Mouse (Mus musculus) hindbrain, embryonic 11.5 days (tissue): ENCODE measurements at regions not wholly inside any gene's neighbourhood (a gene's known extent, or its start where the extent isn't known, plus 50 kb on each side); places are given as distances from the start of the nearest gene placed in this dataset.

Source experiments
- ATAC-seq: fragments of 200-750 bp; cut with Nextera tagmentation; 2 replicates; pipeline ENCODE4 v1.8.0; 2017; ENCODE audit warnings: mild to moderate bottlenecking, moderate TSS enrichment, moderate library complexity; ENCODE audit not compliant: low FRiP score
- DNase-seq: peaks from one replicate; pipeline ENCODE4 v3.0.0-alpha.2; 2015; ENCODE audit warnings: low spot score
- H3K27ac ChIP-seq: fragments of 300-500 bp; sonication (generic); 2 replicates; pipeline ENCODE4 v1.5.1; 2014; ENCODE audit warnings: mild to moderate bottlenecking, low read depth, low read length
- H3K27me3 ChIP-seq: fragments of 300-500 bp; sonication (generic); 2 replicates; pipeline ENCODE4 v1.6.1; 2014; ENCODE audit warnings: mild to moderate bottlenecking, low read length, moderate library complexity, mixed read lengths; ENCODE audit not compliant: control insufficient read depth, insufficient read depth
- H3K36me3 ChIP-seq: fragments of 300-500 bp; sonication (generic); 2 replicates; pipeline ENCODE4 v1.6.1; 2014; ENCODE audit warnings: mild to moderate bottlenecking, low read length, moderate library complexity, mixed read lengths; ENCODE audit not compliant: control insufficient read depth, insufficient read depth
- H3K4me1 ChIP-seq: fragments of 300-500 bp; sonication (generic); replicated peaks from 2 replicates; pipeline ENCODE4 v1.6.1; 2014; ENCODE audit warnings: low read length, mixed read lengths; ENCODE audit not compliant: control insufficient read depth, insufficient read depth
- H3K4me2 ChIP-seq: fragments of 300-500 bp; sonication (generic); replicated peaks from 2 replicates; pipeline ENCODE4 v1.6.1; 2014; ENCODE audit warnings: mild to moderate bottlenecking, low read depth, low read length
- H3K4me3 ChIP-seq: fragments of 300-500 bp; sonication (generic); 2 replicates; pipeline ENCODE4 v1.5.1; 2014; ENCODE audit warnings: low read depth, low read length
- H3K9ac ChIP-seq: fragments of 300-500 bp; sonication (generic); 2 replicates; pipeline ENCODE4 v1.6.1; 2014; ENCODE audit warnings: low read depth, low read length
- H3K9me3 ChIP-seq: fragments of 300-500 bp; sonication (generic); 2 replicates; pipeline ENCODE4 v1.6.1; 2016; ENCODE audit warnings: low read length; ENCODE audit not compliant: control insufficient read depth
- WGBS: fragments of 180-500 bp; shearing (Covaris S2); extraction: QIAGEN DNeasy Blood & Tissue Kit; methylation state at CpG from one replicate; pipeline ENCODE4 v1.1.7; 2014; 5-methylcytosine and 5-hydroxymethylcytosine counted together

DNA sequence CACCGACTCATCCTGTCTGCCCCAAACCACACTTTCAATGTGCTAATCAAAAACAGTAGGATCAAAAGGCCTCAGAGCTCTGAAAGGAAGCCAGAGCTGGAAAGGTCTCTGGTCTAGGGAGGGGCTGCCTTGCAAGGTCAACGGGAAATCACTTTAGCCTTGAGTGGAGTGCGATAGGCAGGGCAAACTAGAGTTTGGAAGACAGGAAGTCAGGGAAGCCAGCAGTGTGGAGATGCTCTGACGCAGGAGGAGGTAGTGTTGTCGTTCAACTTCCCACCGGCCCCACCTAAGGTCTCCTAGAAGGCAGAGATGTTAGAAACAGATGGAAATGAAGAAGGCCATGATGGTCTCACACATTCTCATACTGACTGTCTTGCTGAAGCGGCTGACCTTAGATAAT, 52.0 kb upstream of the Trp53i11 start:
- Histone ChIP-seq H3K36me3 (no peaks in the 10 kb centered on the region), H3K4me1 (no peaks in the 10 kb centered on the region), H3K4me3 (no peak overlapping the region), H3K27ac (no peak overlapping the region), H3K9me3 (no peaks in the 10 kb centered on the region), H3K9ac (no peak overlapping the region), H3K27me3 (no peaks in the 10 kb centered on the region), H3K4me2 (no peak overlapping the region)
- 70% methylated on average over 7 of the region's 7 CpGs for WGBS
- ATAC-seq, result no peak
- no peak for DNase-seq

DNA sequence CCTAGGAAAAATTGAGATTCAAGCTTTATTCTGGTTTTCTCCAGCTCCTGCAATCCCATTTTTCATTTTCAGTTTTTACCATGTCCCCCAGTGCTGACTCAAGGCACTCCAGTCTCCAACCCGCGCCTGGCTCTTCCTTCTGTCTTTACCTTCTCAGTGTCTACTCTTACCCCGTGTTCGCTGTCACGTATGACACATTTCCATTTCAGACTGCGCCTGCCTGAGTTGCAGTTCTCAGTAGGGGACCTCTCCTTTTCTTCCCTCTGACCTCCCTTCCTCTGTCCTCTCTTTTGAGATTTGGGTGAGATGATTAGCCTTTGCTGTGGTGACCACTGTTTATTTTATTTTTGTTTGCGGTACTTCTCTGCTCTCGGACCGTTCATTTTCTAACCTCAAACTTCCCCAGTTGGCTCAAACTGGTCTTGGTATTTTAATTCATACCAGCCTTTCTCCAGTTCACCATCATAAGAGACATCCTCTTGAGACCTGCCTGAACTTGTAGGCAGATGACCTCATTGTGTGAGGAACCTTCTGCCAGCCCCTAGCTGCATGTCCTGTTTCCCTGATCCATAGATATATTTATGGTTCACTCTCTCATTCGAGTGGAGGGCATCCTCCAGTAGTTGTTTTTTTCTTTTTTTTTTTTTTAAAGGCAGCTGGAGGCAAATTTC, 53.9 kb upstream of the Trp53i11 start:
- Histone ChIP-seq H3K9me3 (no peaks in the 10 kb centered on the region), H3K9ac (no peak overlapping the region), H3K4me1 (no peaks in the 10 kb centered on the region), H3K27ac (no peak overlapping the region), H3K27me3 (no peaks in the 10 kb centered on the region), H3K36me3 (no peaks in the 10 kb centered on the region), H3K4me3 (no peak overlapping the region), H3K4me2 (no peak overlapping the region)
- ATAC-seq (no peak), DNase-seq (no peak)
- 75% methylated on average over 10 of the region's 10 CpGs for WGBS

DNA sequence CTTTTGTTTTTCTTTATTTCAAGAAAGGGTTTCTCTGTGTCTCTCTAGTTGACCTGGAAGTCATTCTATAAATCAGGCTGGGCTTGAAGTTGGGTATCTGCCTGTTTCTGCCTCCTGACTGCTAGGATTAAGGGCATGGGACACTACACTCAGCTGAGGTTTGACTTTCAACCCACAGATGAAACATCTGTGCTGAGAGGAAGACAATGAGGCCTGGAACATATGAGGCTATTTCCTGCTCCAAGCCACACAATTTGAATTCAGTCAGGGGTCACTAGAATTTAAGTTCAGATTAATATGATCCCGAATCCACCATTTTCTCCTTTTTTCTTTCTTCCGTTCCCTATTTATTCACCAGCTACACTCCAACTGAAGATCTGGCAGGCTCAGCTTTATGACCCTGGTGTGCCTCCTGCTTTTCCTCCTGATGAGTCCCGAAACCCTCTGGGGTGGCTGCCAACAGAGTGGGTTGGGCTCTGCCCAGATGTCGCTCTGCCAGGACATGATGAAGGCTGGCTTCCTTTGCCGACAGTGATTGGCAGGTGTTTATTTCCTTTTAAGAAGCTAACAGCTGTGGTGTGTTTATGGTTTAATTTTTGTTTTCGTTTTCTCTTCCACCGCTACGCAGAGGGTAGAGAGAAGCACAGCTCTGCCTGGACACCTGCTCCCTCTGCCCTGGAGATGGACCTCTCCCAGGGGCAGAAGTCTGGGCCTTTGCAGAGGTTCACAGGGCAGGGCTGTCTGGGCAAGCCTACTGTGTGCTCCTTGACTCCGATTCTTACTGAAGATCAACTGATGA, 55.3 kb upstream of the Trp53i11 start:
- Histone ChIP-seq H3K4me3 (no peak overlapping the region), H3K4me1 (no peaks in the 10 kb centered on the region), H3K4me2 (no peak overlapping the region), H3K36me3 (no peaks in the 10 kb centered on the region), H3K9me3 (no peaks in the 10 kb centered on the region), H3K27me3 (no peaks in the 10 kb centered on the region), H3K27ac (no peak overlapping the region), H3K9ac (no peak overlapping the region)
- no peak for ATAC-seq
- no peak for DNase-seq
- WGBS, result 60% methylated on average over 9 of the region's 9 CpGs

DNA sequence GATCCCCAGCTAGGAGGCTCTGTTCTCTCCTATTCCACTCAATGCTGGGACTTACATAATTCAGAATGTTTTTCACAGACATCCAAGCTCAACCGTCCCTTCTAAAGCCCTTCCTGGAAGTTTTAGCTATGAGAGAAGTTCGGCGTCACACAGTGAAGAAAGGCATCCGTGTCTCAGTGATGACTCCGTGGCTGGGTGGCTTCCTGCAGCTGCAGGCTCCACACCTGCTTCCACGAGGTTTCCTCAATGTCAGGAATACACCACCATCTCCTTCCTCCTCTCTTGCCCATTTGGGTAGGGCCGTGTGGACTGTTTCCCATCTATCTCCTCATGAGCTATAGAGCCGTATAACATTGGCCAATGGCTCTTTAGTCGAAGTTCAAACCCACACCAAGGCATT, 56.1 kb upstream of the Trp53i11 start:
- Histone ChIP-seq H3K4me3 (no peak overlapping the region), H3K36me3 (no peaks in the 10 kb centered on the region), H3K27me3 (no peaks in the 10 kb centered on the region), H3K9me3 (no peaks in the 10 kb centered on the region), H3K9ac (no peak overlapping the region), H3K4me1 (no peaks in the 10 kb centered on the region), H3K27ac (no peak overlapping the region), H3K4me2 (no peak overlapping the region)
- ATAC-seq (no peak), DNase-seq (no peak)
- WGBS, result 81% methylated on average over 9 of the region's 9 CpGs

DNA sequence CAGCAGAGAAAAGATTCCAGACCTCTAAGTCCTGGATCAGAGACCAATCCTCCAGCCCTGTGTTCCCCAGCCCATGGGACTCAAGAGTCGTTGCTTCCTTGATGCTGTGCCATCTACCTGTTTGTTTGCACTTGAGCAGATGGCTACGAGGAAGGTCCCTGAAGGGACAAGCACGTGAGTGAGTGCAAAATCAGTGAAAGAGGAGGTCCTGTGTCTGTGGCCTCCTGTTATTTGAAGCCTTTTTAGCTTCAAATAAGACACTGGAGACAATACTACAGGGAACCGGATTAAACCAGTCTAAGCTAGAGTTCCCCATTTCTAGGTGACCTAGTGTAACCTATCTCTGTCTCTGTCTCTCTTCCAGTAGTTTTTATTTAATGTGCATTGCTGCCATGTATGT, 58.2 kb upstream of the Trp53i11 start:
- no peaks in the 10 kb centered on the region for H3K36me3 ChIP-seq
- no peaks in the 10 kb centered on the region for H3K9me3 ChIP-seq
- no peak overlapping the region for H3K4me2 ChIP-seq
- no peaks in the 10 kb centered on the region for H3K27me3 ChIP-seq
- DNase-seq (no peak), ATAC-seq (no peak)
- no peak overlapping the region for H3K9ac ChIP-seq
- 63% methylated on average over 4 of the region's 4 CpGs for WGBS
- no peak overlapping the region for H3K27ac ChIP-seq
- no peak overlapping the region for H3K4me3 ChIP-seq
- H3K4me1 ChIP-seq, result no peaks in the 10 kb centered on the region

DNA sequence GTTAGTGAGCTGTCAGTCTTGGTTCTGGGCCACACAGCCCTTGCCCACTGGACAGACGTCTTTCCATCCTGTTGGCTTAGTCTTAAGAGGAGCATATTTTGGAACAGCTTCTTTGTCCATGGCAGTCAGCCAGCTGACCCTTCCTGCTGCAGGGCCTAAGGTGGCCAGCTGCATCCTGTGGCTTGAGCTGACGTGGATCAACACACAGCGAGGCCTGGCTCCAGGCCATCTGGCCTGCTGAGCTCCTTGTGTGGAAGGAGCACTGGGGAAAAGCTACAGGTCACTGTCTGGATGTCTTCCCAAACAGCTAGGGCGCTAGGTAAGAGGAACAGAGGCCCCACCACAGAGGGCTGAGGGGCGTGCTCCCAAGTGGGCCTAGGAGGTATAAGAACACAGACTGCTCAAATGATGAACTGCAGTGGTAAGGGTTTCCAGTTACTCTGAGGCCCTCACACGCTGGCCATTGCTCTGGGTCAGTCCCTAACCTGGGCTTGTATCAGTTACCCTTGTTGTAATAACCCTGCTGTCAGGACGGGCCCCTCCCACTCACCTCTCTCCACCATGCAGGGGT, 60.7 kb upstream of the Trp53i11 start:
- no peaks in the 10 kb centered on the region for H3K9me3 ChIP-seq
- no peak for ATAC-seq
- H3K27me3 ChIP-seq, result no peaks in the 10 kb centered on the region
- no peak overlapping the region for H3K4me2 ChIP-seq
- H3K27ac ChIP-seq, result peak overlapping the region; percentile 12; the same call in 1 of the 2 replicates
- DNase-seq, result peak; percentile 36
- H3K4me3 ChIP-seq, result no peak overlapping the region
- H3K4me1 ChIP-seq, result no peaks in the 10 kb centered on the region; the same call in 1 of the 2 replicates
- no peaks in the 10 kb centered on the region for H3K36me3 ChIP-seq
- WGBS, result 56% methylated on average over 7 of the region's 7 CpGs
- H3K9ac ChIP-seq, result no peak overlapping the region

DNA sequence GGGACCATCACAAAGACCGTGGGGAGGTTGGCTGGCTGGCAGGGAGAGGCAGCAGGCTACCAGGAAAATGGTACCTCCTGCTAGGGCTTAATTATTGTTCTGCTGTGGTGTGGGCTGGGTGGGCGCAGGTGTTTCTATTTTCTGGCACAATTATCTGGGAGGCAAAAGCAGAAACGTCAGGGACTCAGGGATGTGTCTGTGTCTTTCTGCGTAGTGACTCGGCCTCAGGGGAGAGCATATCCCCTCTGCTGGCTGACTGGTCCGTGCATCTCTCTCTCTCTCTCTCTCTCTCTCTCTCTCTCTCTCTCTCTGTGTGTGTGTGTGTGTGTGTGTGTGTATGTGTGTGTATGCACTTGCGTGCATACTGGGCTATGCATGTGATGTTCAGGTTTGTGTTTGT, 61.2 kb upstream of the Trp53i11 start:
- 63% methylated on average over 7 of the region's 7 CpGs for WGBS
- H3K36me3 ChIP-seq, result no peaks in the 10 kb centered on the region
- H3K27ac ChIP-seq, result peak overlapping the region; percentile 12; the same call in 1 of the 2 replicates
- no peak overlapping the region for H3K4me3 ChIP-seq
- no peak for DNase-seq
- H3K27me3 ChIP-seq, result no peaks in the 10 kb centered on the region
- H3K4me2 ChIP-seq, result no peak overlapping the region
- no peak overlapping the region for H3K9ac ChIP-seq
- H3K4me1 ChIP-seq, result no peaks in the 10 kb centered on the region; the same call in 1 of the 2 replicates
- H3K9me3 ChIP-seq, result no peaks in the 10 kb centered on the region
- peak; percentile 18; the same call in 1 of the 2 replicates for ATAC-seq

DNA sequence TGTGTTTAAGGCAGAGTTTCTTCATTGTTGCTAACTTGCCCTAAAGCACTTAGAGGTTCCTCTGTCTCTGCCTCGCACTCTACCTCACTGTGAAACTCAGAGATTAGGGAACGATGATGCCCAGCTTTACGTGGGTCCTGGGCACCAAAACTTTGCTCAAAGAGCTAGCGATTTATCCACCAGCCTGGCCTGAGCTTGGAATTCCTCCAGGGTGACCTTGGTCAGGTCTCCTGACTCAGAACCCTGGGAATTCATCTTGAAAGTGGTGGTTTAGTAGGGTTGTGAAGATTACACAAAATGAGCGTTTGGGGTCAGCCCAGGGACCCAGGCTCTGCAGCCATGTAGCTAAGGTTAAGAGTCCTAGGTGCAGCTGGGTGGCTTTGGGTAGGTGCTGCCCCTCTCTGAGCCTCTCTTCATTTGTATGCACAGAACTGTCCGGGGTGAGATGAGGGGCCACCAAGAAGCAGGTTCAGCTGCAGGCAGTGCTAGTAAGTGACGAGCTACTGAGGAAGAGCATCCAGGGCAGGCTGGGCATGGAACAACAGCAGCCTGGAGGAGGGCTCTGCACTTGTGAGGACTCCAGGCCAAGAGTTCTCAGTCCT, 62.4 kb upstream of the Trp53i11 start:
- WGBS, result 85% methylated on average over 7 of the region's 7 CpGs
- Histone ChIP-seq H3K36me3 (no peaks in the 10 kb centered on the region), H3K4me1 (no peaks in the 10 kb centered on the region; the same call in 1 of the 2 replicates), H3K9me3 (no peaks in the 10 kb centered on the region), H3K9ac (no peak overlapping the region), H3K4me3 (no peak overlapping the region), H3K27me3 (no peaks in the 10 kb centered on the region), H3K27ac (no peak overlapping the region), H3K4me2 (no peak overlapping the region)
- DNase-seq, result no peak
- ATAC-seq, result no peak
